Mouse (Mus musculus) intestine, embryonic 14.5 days (tissue): ENCODE measurements around the gene Rusc2. TPM values are rescaled to one million over a fixed set of nuclear protein-coding genes. Genes with fewer than 3 reads are reported as not detected.

Experiments
- ATAC-seq: fragments of 200-750 bp; cut with Nextera tagmentation; replicated peaks from 2 replicates; pipeline ENCODE4 v1.8.0; 2017; ENCODE audit warnings: low read depth, moderate number of reproducible peaks, moderate TSS enrichment, moderate library complexity; ENCODE audit not compliant: low FRiP score, low TSS enrichment
- DNase-seq: peaks from one replicate; pipeline ENCODE4 v3.0.0-alpha.2; 2018; ENCODE audit warnings: low spot score
- H3K27ac ChIP-seq: fragments of 300-500 bp; sonication (generic); 2 replicates; pipeline ENCODE4 v1.5.1; 2014; ENCODE audit warnings: low read depth, mild to moderate bottlenecking, control low read depth
- H3K27me3 ChIP-seq: fragments of 300-500 bp; sonication (generic); replicated peaks from 2 replicates; pipeline ENCODE4 v1.6.1; 2014; ENCODE audit warnings: low read length, control low read depth; ENCODE audit not compliant: control insufficient read depth, insufficient read depth
- H3K36me3 ChIP-seq: fragments of 300-500 bp; sonication (generic); 2 replicates; pipeline ENCODE4 v1.6.1; 2014; ENCODE audit warnings: low read length, control low read depth; ENCODE audit not compliant: control insufficient read depth, insufficient read depth
- H3K4me1 ChIP-seq: fragments of 300-500 bp; sonication (generic); replicated peaks from 2 replicates; pipeline ENCODE4 v1.6.1; 2014; ENCODE audit warnings: low read length, control low read depth, mixed read lengths; ENCODE audit not compliant: control insufficient read depth, insufficient read depth
- H3K4me2 ChIP-seq: fragments of 300-500 bp; sonication (generic); 2 replicates; pipeline ENCODE4 v1.6.1; 2014; ENCODE audit warnings: low read length
- H3K4me3 ChIP-seq: fragments of 300-500 bp; sonication (generic); 2 replicates; pipeline ENCODE4 v1.5.1; 2014; ENCODE audit warnings: low read depth, low read length, control low read depth, mixed read lengths
- H3K9ac ChIP-seq: fragments of 300-500 bp; sonication (generic); 2 replicates; pipeline ENCODE4 v1.6.1; 2014; ENCODE audit warnings: mild to moderate bottlenecking, low read length
- H3K9me3 ChIP-seq: fragments of 300-500 bp; sonication (generic); 2 replicates; pipeline ENCODE4 v1.6.1; 2016; ENCODE audit warnings: low read length, control low read depth; ENCODE audit not compliant: control insufficient read depth
- WGBS: fragments of 180-500 bp; shearing (Covaris S2); extraction: QIAGEN DNeasy Blood & Tissue Kit; methylation state at CpG from one replicate; pipeline ENCODE4 v1.1.7; 2014; 5-methylcytosine and 5-hydroxymethylcytosine counted together
- polyA plus RNA-seq: library from polyadenylated mRNA; unstranded; fragments of >200 nt; fragmentation: Nextera tagmentation; extraction: Ambion mirVana; gene quantifications from 2 replicates; pipeline ENCODE4 v1.2.1, GENCODE M21; 2014

Rusc2 gene
- polyA plus RNA-seq, 1 experiment from 2014 or later = 11.7 TPM

DNA sequence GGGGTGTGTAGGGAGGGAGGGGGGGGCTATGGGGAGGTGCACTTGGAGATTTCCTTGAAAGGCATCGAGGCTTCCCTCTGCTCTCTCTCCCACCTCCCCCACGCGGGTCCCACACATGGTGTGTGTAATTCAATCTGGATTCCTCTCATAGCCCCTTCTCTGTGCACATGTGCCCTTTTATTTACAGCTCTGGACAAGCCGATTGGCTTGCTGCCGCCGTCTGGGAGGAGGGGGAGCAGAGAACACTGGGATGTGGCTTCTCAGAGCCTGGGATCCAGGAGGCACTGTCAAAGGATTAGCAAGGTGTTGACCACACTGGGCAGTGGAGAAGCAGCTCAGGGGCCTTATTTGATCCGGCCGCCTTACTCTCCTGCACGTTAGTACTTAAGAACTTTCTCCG lies 19.2 kb downstream of the Rusc2 start:
- no peak overlapping the region for H3K9ac ChIP-seq
- peak overlapping the region; percentile 51; the same call in 1 of the 2 replicates for H3K27ac ChIP-seq
- H3K27me3 ChIP-seq = no peaks in the 10 kb centered on the region
- H3K36me3 ChIP-seq = no peaks in the 10 kb centered on the region
- H3K4me2 ChIP-seq = peak overlapping the region; percentile 31
- no peaks in the 10 kb centered on the region for H3K9me3 ChIP-seq
- ATAC-seq (0 out of 2 replicates have a peak, but pooled peaks have one; percentile 32), DNase-seq (no peak)
- WGBS = 18% methylated on average over 10 of the region's 10 CpGs
- H3K4me3 ChIP-seq = 0 out of 2 replicates have a peak overlapping the region, but pooled peaks have one; percentile 19
- peaks cover 47% of the 10 kb centered on the region for H3K4me1 ChIP-seq

DNA sequence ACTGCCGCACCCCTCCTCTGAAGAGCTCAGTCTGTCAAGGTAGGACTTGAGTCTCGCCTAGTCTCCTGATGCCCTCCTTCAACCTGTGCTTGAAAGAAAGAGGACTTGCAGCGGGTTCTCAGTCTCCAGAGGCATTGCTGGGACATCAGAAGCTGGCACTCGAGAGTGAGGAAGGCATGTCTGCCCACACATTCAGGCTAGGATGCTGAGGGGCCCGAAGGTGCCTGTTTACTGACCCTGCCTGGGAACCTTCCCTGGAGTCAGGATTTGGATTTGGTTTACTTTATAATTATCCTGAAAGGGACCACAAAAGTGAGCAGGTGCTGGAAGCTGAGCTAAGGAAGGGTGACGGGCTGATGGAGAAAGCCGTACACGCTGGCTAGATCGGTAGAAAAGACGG lies 19.7 kb downstream of the Rusc2 start:
- Histone ChIP-seq H3K36me3 (no peaks in the 10 kb centered on the region), H3K9me3 (no peaks in the 10 kb centered on the region), H3K4me3 (peak overlapping the region; percentile 19), H3K4me2 (peak overlapping the region; percentile 31), H3K27ac (peak overlapping the region; percentile 51; the same call in 1 of the 2 replicates), H3K9ac (no peak overlapping the region), H3K27me3 (no peaks in the 10 kb centered on the region), H3K4me1 (peaks cover 49% of the 10 kb centered on the region)
- WGBS = 78% methylated on average over 10 of the region's 10 CpGs
- DNase-seq (no peak), ATAC-seq (no peak)

DNA sequence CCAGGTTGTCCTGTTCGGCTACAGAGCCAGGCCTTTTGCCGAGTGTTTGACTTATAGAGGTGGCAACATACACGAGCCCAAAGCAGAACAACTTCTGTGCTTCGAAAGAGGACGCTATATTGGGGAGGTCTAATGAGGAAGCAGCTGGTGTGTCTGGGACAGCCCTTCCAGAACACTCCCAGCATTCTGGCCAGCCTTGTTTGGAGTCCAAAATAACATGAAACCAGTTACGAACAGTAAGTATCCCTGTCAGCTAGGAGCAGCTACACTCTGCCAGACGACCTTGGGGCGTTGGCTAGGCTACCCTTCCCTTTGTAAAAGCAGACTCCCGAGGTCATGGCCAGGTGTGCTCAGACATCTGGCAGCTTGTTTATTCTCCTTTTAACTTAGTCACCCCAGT lies 20.4 kb downstream of the Rusc2 start:
- H3K27ac ChIP-seq = no peak overlapping the region
- no peaks in the 10 kb centered on the region for H3K36me3 ChIP-seq
- peak overlapping the region; percentile 31 for H3K4me2 ChIP-seq
- no peak for DNase-seq
- no peaks in the 10 kb centered on the region for H3K9me3 ChIP-seq
- peak overlapping the region; percentile 8; the same call in 1 of the 2 replicates for H3K4me3 ChIP-seq
- no peak overlapping the region for H3K9ac ChIP-seq
- peaks cover 51% of the 10 kb centered on the region for H3K4me1 ChIP-seq
- no peak for ATAC-seq
- H3K27me3 ChIP-seq = no peaks in the 10 kb centered on the region
- WGBS = 50% methylated on average over 9 of the region's 9 CpGs

DNA sequence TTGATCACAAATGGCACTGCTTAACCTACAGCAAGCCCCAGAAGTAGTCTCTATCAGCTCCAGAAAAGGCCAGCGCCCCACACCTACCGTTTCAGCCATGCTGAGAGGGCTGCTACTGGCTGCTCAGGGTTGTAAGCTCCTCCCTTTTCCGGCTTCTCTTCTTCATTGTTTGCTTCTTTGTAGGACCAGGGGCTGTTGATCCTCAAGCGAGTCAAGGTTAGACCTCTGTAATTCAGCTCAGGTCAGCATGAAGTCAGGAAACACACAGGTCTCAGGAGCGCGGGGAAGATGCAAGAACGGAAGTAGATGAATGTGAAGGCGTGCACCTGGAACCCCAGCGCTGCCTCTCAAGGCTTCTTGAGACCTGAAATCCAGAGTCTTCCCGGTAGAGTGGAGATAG lies 22.9 kb downstream of the Rusc2 start:
- no peaks in the 10 kb centered on the region for H3K27me3 ChIP-seq
- 90% methylated on average over 10 of the region's 10 CpGs for whole genome bisulfite sequencing
- ATAC-seq = no peak
- H3K4me2 ChIP-seq = no peak overlapping the region
- no peaks in the 10 kb centered on the region for H3K36me3 ChIP-seq
- H3K9ac ChIP-seq = no peak overlapping the region
- no peak for DNase-seq
- peaks cover 38% of the 10 kb centered on the region for H3K4me1 ChIP-seq
- no peak overlapping the region for H3K4me3 ChIP-seq
- no peak overlapping the region for H3K27ac ChIP-seq
- no peaks in the 10 kb centered on the region for H3K9me3 ChIP-seq

DNA sequence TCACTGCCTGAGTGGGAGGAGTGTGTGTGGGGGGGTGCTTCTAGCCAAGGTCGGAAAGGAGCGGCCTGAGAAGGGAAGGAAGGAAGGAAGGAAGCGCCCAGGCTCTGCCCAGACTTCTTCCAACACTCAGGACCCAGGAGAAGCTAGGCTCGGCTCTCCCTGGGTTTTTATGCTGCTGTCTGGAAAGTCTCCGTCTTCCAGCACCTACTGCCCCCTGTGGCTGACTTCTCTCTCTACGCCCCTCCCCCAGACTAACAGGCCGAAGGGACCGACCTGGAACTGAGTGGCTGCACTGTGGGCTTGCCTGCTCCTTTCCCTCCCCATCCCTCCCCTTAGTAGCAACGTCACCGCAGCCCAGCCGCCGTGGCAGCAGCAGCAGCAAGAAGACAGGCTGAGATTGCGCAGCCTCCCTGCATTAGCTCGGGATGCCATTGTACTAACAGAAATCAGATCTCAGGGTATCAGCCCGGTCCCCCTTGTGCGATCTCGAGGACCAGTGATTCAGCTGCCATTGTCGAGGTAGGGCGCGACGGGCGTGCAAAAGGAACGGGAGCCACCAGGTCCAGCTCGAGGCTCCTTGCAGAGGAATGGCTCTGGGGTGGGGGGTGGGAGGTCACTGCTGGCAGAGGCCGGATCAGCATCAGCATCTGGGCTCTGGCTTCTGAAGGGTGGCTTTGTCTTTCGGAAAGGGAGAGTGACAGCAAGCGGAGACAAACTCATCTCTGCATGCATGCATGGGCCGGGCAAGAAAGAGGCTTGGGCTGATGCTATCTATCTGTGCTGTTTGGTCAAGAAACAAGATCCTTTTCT lies 24.6 kb downstream of the Rusc2 start:
- Histone ChIP-seq H3K4me1 (peaks cover 24% of the 10 kb centered on the region), H3K27ac (peak overlapping the region; percentile 81), H3K27me3 (no peaks in the 10 kb centered on the region), H3K4me3 (peak overlapping the region; percentile 48), H3K9ac (peak overlapping the region; percentile 41), H3K9me3 (no peaks in the 10 kb centered on the region), H3K36me3 (no peaks in the 10 kb centered on the region), H3K4me2 (peak overlapping the region; percentile 60)
- peak; percentile 92 for ATAC-seq
- peak; percentile 80 for DNase-seq
- WGBS = 3% methylated on average over 28 of the region's 28 CpGs

DNA sequence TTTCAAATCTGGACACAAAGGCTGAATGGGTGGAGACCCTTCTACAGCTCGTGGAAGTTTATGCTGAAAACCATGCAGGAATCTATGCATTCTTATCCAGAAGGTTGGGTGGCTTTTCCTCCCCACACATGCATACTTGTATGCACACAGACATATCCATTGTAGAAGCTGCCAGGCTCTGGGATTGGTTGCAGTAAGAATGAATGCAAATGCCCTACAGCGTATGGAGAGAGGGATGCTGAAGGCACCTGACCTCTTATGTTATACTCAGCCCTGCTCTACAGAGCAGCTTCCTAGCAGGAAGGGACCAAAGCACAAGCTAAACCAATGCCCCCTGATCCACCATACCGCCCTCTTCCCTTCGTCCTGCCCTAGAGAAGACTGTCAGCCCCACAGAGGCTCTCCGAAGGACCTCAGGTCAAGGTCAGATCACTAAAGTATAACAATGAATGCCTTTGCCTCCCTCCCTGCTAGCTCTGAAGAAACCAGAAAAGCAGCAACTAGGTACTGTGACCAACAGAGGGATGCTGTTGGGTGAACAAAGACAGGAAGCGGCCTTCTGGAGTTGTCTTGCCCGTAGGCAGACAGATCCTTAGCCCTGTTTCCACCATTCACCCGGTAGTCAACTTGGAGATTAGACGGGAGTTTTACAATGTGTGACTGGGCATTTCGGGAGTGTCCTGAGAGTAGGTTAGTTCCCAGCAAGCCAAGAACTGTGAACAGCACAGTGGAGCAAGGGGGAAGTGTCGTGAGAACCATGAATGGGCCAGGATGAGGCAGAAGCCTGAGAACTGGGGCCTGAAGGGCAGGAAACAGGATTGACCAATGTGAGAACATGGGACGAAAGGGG lies 25.5 kb downstream of the Rusc2 start:
- Histone ChIP-seq H3K9me3 (no peaks in the 10 kb centered on the region), H3K36me3 (no peaks in the 10 kb centered on the region), H3K4me2 (peak overlapping the region; percentile 60), H3K27ac (peak overlapping the region; percentile 81; the same call in 1 of the 2 replicates), H3K27me3 (no peaks in the 10 kb centered on the region), H3K4me1 (peaks cover 17% of the 10 kb centered on the region), H3K4me3 (peak overlapping the region; percentile 48), H3K9ac (peak overlapping the region; percentile 41)
- DNase-seq = no peak
- ATAC-seq = no peak
- WGBS = 63% methylated on average over 12 of the region's 12 CpGs

DNA sequence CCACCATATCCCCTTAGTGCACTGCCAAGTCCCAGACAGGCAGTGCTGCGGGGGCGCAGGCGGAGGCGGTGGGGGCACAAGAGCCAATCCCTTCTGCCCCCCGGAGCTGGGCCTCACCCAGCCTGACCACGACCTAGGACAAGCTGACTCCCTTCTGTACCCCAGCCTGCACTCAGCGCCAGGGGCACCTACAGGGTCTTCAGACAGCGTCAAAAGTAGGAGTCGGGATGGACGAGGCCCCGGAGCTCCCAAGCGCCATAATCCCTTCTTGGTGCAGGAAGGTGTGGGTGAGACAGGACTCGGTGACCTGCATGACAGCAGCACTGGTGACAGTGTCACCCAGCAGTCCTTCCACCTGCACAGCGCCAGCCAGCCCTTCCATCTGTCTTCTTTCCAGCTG lies 33.0 kb downstream of the Rusc2 start:
- H3K27me3 ChIP-seq = no peaks in the 10 kb centered on the region

DNA sequence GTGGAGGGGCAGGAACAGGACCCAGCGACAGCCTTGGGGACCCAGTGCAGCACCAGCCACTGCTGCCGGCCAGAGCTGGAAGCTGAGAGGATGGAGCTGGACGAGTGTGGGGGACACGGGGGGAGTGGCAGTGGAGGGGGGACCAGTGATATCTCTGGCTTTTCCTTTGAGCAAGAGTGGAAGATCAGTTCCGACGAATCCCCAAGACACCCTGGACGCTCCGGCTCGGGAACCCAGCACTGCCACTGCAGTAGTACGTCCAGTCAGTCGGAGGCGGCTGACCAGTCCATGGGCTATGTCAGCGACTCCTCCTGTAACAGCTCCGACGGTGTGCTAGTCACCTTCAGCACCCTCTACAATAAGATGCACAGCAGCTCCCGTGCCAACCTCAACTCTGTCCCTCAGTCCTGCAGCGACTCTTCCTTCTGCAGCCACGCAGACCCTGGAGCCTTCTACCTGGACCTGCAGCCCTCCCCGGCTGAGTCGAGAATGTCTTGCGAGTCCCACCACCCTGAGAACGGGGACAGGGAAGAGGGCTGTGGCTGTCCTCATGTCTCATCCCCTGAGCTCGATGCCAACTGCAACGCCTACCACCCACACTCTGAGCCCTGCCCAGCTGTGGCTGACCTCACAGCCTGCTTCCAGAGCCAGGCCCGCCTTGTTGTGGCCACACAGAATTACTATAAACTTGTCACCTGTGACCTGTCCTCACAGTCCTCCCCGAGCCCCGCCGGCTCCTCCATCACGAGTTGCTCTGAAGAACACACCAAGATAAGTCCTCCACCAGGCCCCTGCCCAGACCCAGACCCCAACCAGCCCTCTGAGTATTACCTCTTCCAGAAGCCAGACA lies 33.7 kb downstream of the Rusc2 start:
- H3K27ac ChIP-seq = no peak overlapping the region
- WGBS = 91% methylated on average over 29 of the region's 29 CpGs

More for the DNA sequence above, 33.0 kb downstream of the Rusc2 start:
- Histone ChIP-seq H3K36me3 (peaks cover 24% of the 10 kb centered on the region), H3K4me3 (no peak overlapping the region), H3K9me3 (no peaks in the 10 kb centered on the region), H3K4me1 (0 out of 2 replicates have a peak, but pooled peaks cover 4% of the 10 kb centered on the region), H3K4me2 (no peak overlapping the region), H3K27ac (no peak overlapping the region), H3K9ac (no peak overlapping the region)
- WGBS = 87% methylated on average over 14 of the region's 14 CpGs
- DNase-seq = no peak
- no peak for ATAC-seq

More for the DNA sequence above, 33.7 kb downstream of the Rusc2 start:
- Histone ChIP-seq H3K9ac (no peak overlapping the region), H3K4me1 (0 out of 2 replicates have a peak, but pooled peaks cover 4% of the 10 kb centered on the region), H3K4me3 (no peak overlapping the region), H3K4me2 (no peak overlapping the region), H3K9me3 (no peaks in the 10 kb centered on the region), H3K27me3 (no peaks in the 10 kb centered on the region), H3K36me3 (peaks cover 24% of the 10 kb centered on the region)
- DNase-seq (no peak), ATAC-seq (no peak)
